Mouse (Mus musculus) limb, embryonic 15.5 days (tissue): ENCODE measurements around the gene Fgf12. TPM values are rescaled to one million over a fixed set of nuclear protein-coding genes. Genes with fewer than 3 reads are reported as not detected.

Source experiments
- ATAC-seq: fragments of 200-750 bp; cut with Nextera tagmentation; 2 replicates; pipeline ENCODE4 v1.8.0; 2017; ENCODE audit warnings: low read depth, moderate TSS enrichment; ENCODE audit not compliant: insufficient number of reproducible peaks, low FRiP score, low TSS enrichment
- H3K27ac ChIP-seq: fragments of 300-500 bp; sonication (generic); 2 replicates; pipeline ENCODE4 v1.5.1; 2015; ENCODE audit warnings: moderate library complexity, mild to moderate bottlenecking, inconsistent platforms
- H3K27me3 ChIP-seq: fragments of 300-500 bp; sonication (generic); 2 replicates; pipeline ENCODE4 v1.6.1; 2015; ENCODE audit warnings: inconsistent platforms
- H3K36me3 ChIP-seq: fragments of 300-500 bp; sonication (generic); 2 replicates; pipeline ENCODE4 v1.6.1; 2015; ENCODE audit warnings: inconsistent platforms
- H3K4me1 ChIP-seq: fragments of 300-500 bp; sonication (generic); 2 replicates; pipeline ENCODE4 v1.6.1; 2015; ENCODE audit warnings: inconsistent platforms
- H3K4me2 ChIP-seq: fragments of 300-500 bp; sonication (generic); 2 replicates; pipeline ENCODE4 v1.6.1; 2015; ENCODE audit warnings: mild to moderate bottlenecking, inconsistent platforms
- H3K4me3 ChIP-seq: fragments of 300-500 bp; sonication (generic); 2 replicates; pipeline ENCODE4 v1.5.1; 2015; ENCODE audit warnings: mild to moderate bottlenecking, inconsistent platforms
- H3K9ac ChIP-seq: fragments of 300-500 bp; sonication (generic); 2 replicates; pipeline ENCODE4 v1.6.1; 2015; ENCODE audit warnings: inconsistent platforms
- H3K9me3 ChIP-seq: fragments of 300-500 bp; sonication (generic); 2 replicates; pipeline ENCODE4 v1.6.1; 2016; ENCODE audit warnings: inconsistent platforms
- WGBS: fragments of 180-500 bp; shearing (Covaris S2); methylation state at CpG from one replicate; pipeline ENCODE4 v1.1.7; 2015; 5-methylcytosine and 5-hydroxymethylcytosine counted together
- polyA plus RNA-seq: library from polyadenylated mRNA; unstranded; fragments of >200 nt; fragmentation: Nextera tagmentation; extraction: Ambion mirVana; gene quantifications from 2 replicates; pipeline ENCODE4 v1.2.1, GENCODE M21; 2015

The Fgf12 gene
- polyA plus RNA-seq, 1 experiment from 2014 or later, result 7.3 TPM

DNA sequence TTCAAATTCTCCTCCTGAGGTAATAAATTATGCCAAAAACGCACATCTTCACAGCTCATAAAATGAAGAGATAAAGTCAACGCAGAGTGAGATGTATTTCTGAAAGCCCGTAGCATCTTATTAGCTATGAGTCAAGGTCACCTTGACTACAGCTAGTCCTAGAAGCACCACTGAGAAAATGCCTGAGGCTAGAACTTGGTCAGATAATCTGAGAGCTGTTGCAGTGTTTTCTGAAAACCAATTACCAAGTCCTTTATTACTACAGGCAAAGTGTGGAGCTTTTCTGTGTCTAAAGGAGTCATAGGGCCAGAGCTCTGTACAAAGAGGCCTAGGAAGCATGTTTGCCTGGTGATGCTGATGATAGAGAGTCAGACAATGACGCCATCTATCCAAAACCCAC lies 498.6 kb downstream of the Fgf12 start:
- no peaks in the 10 kb centered on the region for H3K27me3 ChIP-seq
- no peak overlapping the region for H3K27ac ChIP-seq
- no peak overlapping the region for H3K4me2 ChIP-seq
- no peaks in the 10 kb centered on the region for H3K36me3 ChIP-seq
- ATAC-seq, result no peak
- H3K4me1 ChIP-seq, result no peaks in the 10 kb centered on the region
- no peak overlapping the region for H3K4me3 ChIP-seq
- 80% methylated on average over 4 of the region's 4 CpGs for WGBS
- no peak overlapping the region for H3K9ac ChIP-seq
- H3K9me3 ChIP-seq, result no peaks in the 10 kb centered on the region

DNA sequence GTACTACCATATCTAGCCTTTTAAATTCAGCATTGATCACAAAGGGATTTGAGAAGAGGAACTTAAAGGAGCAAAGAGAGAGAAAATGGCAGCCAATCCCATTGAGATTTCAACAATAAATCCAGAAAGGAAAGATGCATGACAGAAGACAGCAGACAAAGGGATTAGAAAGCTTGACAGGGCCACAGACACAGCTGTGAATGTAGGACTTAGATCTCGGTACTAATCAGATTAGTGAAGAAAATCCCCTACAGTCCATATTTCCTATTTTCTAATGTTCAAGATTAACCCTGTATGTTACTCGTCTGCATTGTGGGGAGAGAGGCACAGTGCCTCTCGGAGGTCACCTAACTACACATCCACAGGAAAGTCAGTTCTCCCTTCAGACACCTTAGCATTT lies 500.9 kb downstream of the Fgf12 start:
- ATAC-seq, result no peak
- 70% methylated on average over 3 of the region's 3 CpGs for WGBS
- no peak overlapping the region for H3K9ac ChIP-seq
- no peaks in the 10 kb centered on the region for H3K36me3 ChIP-seq
- H3K9me3 ChIP-seq, result no peaks in the 10 kb centered on the region
- H3K4me3 ChIP-seq, result no peak overlapping the region
- H3K27ac ChIP-seq, result no peak overlapping the region
- no peaks in the 10 kb centered on the region for H3K4me1 ChIP-seq
- no peaks in the 10 kb centered on the region for H3K27me3 ChIP-seq
- H3K4me2 ChIP-seq, result no peak overlapping the region

DNA sequence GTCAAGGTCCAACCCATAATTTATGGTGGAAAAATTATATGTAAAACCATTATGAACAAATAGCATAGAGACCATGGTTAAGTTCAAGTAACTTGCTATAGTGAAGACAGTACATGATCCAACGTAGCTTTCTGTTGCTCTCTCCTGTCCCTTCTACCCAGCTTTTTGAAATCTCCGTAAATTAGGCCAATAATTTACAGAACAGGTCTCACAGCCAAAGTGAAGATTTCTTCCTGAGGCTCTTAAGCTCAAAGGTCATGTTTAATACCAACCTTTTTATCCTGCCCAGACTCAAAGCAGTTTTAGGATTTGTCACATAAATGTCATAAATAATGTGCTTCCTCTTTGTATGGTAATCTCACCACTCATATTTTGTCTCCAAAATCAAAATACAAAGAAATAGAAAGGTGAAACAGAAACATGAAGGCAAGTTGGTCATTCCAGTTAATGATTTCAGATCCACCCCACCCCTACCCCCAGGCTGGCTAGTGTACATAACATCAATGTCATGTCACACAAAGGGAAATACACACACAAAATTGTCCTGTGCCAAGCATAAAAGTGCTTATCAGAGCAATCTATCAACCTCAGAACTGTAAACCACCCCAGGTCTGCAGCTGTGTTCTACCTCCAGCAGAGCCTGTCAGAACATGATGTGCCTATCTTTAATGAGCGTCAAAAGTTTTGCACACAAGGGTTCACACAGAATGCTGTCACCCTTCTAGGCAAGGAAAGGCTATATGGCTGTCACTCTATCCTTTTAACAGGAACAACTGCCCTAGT lies 509.8 kb downstream of the Fgf12 start:
- H3K27me3 ChIP-seq, result no peaks in the 10 kb centered on the region
- peaks cover 6% of the 10 kb centered on the region; the same call in 1 of the 2 replicates for H3K4me1 ChIP-seq
- 71% methylated on average over 3 of the region's 3 CpGs for WGBS
- H3K4me2 ChIP-seq, result no peak overlapping the region
- no peak overlapping the region for H3K9ac ChIP-seq
- no peaks in the 10 kb centered on the region for H3K9me3 ChIP-seq
- no peaks in the 10 kb centered on the region for H3K36me3 ChIP-seq
- ATAC-seq, result no peak
- H3K27ac ChIP-seq, result no peak overlapping the region
- no peak overlapping the region for H3K4me3 ChIP-seq

DNA sequence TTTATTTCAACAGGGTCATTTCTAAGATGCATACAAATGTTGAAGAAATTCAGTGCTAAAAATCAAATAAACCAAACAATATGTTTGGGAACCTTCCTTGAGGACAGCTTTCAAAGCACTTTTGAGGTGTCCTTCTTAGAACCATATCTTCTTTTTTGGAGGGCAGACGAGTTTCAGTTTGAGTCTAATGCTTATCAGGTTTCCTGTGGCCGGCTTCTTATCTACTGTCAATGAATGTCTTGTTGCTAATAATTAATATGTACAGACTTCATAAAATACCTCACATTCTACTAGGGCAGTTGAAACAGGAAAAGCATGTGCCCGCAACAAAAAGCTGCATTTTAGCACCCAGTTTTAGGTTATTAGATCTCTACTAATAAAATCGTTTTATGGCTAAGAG lies 513.5 kb downstream of the Fgf12 start:
- Histone ChIP-seq H3K9me3 (no peaks in the 10 kb centered on the region), H3K27me3 (no peaks in the 10 kb centered on the region), H3K9ac (no peak overlapping the region), H3K27ac (no peak overlapping the region), H3K4me3 (no peak overlapping the region), H3K36me3 (no peaks in the 10 kb centered on the region), H3K4me2 (no peak overlapping the region), H3K4me1 (peaks cover 8% of the 10 kb centered on the region; the same call in 1 of the 2 replicates)
- WGBS, result 67% methylated on average over 4 of the region's 4 CpGs
- ATAC-seq, result no peak

DNA sequence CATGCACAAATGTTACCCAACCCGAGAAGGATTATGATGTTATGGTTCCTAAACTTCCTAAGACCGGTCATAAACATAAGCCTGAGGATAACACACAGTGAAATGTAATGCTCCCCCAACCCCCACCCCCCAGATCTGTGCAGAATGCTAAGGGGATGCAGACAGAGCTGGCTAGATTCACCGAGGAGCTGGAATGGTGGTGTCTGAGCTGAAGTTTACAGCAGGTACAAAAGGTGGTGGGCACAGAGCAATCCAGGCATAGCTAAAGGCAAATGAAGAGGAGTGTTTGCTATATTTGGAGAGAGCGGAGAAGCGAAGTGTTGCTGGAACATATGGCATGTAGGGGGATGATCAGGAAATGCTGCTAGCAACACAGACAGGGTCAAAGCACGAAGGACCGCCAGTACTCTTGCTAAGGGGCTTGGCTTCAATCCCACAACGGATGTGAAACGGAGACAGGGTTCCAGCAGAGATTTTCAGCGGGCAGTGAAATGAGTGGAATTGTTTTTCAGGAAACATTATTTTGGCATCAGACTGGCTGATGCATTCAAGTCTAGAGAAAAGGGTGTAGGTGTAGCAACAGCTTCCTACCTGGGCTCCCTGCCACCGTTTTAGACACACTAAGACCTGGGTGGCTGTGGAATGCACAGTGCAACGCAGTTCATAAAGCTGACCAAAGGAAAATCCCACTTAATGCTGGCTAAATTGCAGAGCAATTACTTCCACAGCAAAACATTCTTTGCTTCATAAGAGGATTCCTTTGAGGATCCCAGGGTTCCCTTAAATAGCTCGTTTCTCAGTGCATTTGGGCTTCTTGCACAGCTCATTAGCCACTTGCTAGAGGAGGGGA lies 514.6 kb downstream of the Fgf12 start:
- Histone ChIP-seq H3K4me2 (0 out of 2 replicates have a peak overlapping the region, but pooled peaks have one; percentile 17), H3K27ac (peak overlapping the region; percentile 6; the same call in 1 of the 2 replicates), H3K9me3 (no peaks in the 10 kb centered on the region), H3K4me1 (peaks cover 8% of the 10 kb centered on the region; the same call in 1 of the 2 replicates), H3K36me3 (no peaks in the 10 kb centered on the region), H3K9ac (no peak overlapping the region), H3K27me3 (no peaks in the 10 kb centered on the region), H3K4me3 (no peak overlapping the region)
- peak; percentile 65 for ATAC-seq
- 30% methylated on average over 13 of the region's 13 CpGs for WGBS

DNA sequence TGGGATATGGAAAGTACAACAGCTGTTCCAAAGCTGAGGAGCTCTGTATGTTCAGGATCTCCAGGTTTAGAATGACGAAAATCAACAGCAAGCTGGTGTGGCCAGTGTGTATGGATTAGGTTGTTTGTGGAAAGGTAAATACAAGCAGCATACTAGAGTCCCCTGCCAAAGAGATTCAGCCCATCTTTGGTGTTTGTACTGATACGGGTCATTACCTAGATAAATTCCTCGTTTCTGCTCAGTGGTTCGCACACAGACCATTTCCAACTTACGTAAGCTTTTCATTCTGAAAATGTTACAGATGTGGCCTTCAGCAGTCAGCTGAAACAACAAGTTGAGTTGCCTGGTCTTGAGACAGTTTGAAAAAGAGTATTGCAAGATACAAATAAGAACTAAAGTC lies 536.9 kb downstream of the Fgf12 start:
- no peak overlapping the region for H3K27ac ChIP-seq
- H3K36me3 ChIP-seq, result no peaks in the 10 kb centered on the region
- no peak overlapping the region for H3K4me2 ChIP-seq
- H3K9me3 ChIP-seq, result no peaks in the 10 kb centered on the region
- ATAC-seq, result no peak
- H3K4me3 ChIP-seq, result no peak overlapping the region
- no peak overlapping the region for H3K9ac ChIP-seq
- WGBS, result 86% methylated on average over 5 of the region's 5 CpGs
- no peaks in the 10 kb centered on the region for H3K4me1 ChIP-seq
- no peaks in the 10 kb centered on the region for H3K27me3 ChIP-seq

DNA sequence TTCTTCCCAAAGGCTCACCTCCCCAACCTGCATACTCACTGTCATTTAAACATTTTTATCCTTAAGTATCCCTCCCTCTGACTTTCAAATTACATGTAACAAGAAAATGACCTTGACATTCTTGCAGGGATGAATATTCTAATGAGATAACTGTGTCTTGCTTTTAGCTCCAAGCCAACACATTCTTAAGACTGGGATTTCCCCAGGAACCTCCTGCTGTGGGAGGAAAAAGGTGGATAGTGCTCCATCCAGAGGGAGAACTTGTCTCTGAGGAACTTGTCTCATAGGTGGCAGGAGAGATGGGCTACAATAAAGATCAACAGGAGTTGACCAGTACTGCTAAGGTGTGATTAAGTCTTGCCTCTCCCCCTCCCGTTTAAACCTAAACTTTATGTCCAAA lies 540.5 kb downstream of the Fgf12 start:
- Histone ChIP-seq H3K27ac (no peak overlapping the region), H3K9me3 (no peaks in the 10 kb centered on the region), H3K4me2 (no peak overlapping the region), H3K4me3 (no peak overlapping the region), H3K9ac (no peak overlapping the region), H3K36me3 (no peaks in the 10 kb centered on the region), H3K27me3 (no peaks in the 10 kb centered on the region), H3K4me1 (no peaks in the 10 kb centered on the region)
- WGBS, result 79% methylated on average over 1 of the region's 1 CpGs
- no peak for ATAC-seq

DNA sequence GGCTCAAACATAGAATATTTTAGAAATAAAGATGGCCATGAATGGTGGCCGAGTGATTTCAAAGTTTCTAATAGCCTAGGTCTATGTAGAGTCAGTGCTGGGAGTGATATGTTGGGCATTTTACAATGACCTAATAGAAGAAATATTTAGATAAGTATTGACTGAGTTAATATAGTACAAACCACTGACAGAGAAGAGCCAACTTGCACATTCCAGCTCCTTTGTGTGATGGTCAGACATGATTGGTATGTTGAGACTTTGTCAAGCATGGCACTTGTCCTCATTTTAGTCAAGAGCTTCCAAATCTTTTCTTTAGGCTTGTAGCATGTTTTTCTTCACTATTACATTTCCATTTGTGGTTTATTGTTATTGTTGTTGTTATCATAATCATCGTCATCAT lies 596.4 kb downstream of the Fgf12 start:
- Histone ChIP-seq H3K4me1 (no peaks in the 10 kb centered on the region), H3K9me3 (no peaks in the 10 kb centered on the region), H3K4me2 (no peak overlapping the region), H3K4me3 (no peak overlapping the region), H3K9ac (no peak overlapping the region), H3K27me3 (no peaks in the 10 kb centered on the region), H3K27ac (no peak overlapping the region), H3K36me3 (no peaks in the 10 kb centered on the region)
- ATAC-seq, result no peak
- WGBS, result 93% methylated on average over 2 of the region's 2 CpGs

DNA sequence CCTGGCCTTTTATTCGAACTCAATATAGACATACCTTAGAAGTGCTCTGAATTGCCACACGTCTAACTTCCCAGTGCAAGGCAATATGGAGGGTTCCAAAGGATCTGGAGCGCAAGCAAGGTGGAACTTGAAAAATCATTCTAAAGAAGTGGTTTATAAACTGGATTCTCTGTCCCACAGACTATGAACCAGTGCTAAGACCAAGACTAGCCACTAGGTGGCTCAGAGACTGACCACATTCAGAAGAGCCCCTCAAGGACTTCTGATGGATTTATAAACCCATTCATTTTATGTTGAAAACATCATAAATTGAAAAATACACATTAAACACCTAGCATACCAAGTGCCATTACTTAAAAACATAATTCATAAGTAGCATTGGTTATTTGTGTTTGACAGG lies 611.9 kb downstream of the Fgf12 start:
- Histone ChIP-seq H3K36me3 (no peaks in the 10 kb centered on the region), H3K4me1 (no peaks in the 10 kb centered on the region), H3K27ac (no peak overlapping the region), H3K27me3 (no peaks in the 10 kb centered on the region), H3K4me2 (no peak overlapping the region), H3K9me3 (no peaks in the 10 kb centered on the region), H3K4me3 (no peak overlapping the region), H3K9ac (no peak overlapping the region)
- no peak for ATAC-seq
- WGBS, result 82% methylated on average over 3 of the region's 3 CpGs

DNA sequence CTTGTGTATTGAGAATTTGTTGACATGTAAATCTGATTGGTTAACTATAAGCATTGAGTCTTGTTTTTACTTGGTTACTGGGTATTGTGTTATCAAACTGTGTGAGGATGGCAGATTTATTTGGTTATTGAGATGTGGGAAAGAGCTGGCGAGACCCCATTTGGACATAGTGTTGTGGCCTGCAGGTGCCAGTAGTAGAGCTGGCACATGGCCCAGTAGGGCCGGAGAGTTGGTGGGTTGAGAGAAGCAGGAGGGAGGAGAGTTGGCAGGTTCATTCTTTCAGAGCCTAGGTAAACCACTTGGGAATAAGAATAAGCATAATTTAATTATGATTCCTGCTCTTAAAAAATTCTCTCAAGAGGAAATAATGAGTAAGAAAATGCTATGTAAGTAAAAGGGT lies 625.9 kb downstream of the Fgf12 start:
- Histone ChIP-seq H3K4me1 (no peaks in the 10 kb centered on the region), H3K27ac (no peak overlapping the region), H3K9ac (no peak overlapping the region), H3K9me3 (no peaks in the 10 kb centered on the region), H3K36me3 (no peaks in the 10 kb centered on the region), H3K4me2 (no peak overlapping the region), H3K27me3 (no peaks in the 10 kb centered on the region), H3K4me3 (no peak overlapping the region)
- 72% methylated on average over 2 of the region's 2 CpGs for WGBS
- no peak for ATAC-seq
